Mouse (Mus musculus) midbrain, embryonic 11.5 days (tissue): Measurements from ENCODE around the gene Mpp4. TPM values are rescaled to one million over a fixed set of nuclear protein-coding genes. Genes with fewer than 3 reads are reported as not detected.

Source experiments
- ATAC-seq: fragments of 200-750 bp; cut with Nextera tagmentation; 2 replicates; pipeline ENCODE4 v1.8.0; 2017; ENCODE audit warnings: moderate TSS enrichment, moderate library complexity; ENCODE audit not compliant: low FRiP score
- DNase-seq: peaks from one replicate; pipeline ENCODE4 v3.0.0; 2015; ENCODE audit warnings: low spot score; ENCODE audit errors: missing footprints
- H3K27ac ChIP-seq: fragments of 300-500 bp; sonication (generic); 2 replicates; pipeline ENCODE4 v1.5.1; 2014; ENCODE audit warnings: low read depth, low read length
- H3K27me3 ChIP-seq: fragments of 300-500 bp; sonication (generic); 2 replicates; pipeline ENCODE4 v1.6.1; 2014; ENCODE audit warnings: mild to moderate bottlenecking, low read length, moderate library complexity, mixed read lengths; ENCODE audit not compliant: control insufficient read depth, insufficient read depth
- H3K36me3 ChIP-seq: fragments of 300-500 bp; sonication (generic); 2 replicates; pipeline ENCODE4 v1.6.1; 2014; ENCODE audit warnings: mild to moderate bottlenecking, low read length, moderate library complexity, mixed read lengths; ENCODE audit not compliant: control insufficient read depth, insufficient read depth
- H3K4me1 ChIP-seq: fragments of 300-500 bp; sonication (generic); 2 replicates; pipeline ENCODE4 v1.6.1; 2014; ENCODE audit warnings: low read length; ENCODE audit not compliant: control insufficient read depth, insufficient read depth
- H3K4me2 ChIP-seq: fragments of 300-500 bp; sonication (generic); 2 replicates; pipeline ENCODE4 v1.6.1; 2014; ENCODE audit warnings: mild to moderate bottlenecking, moderate library complexity
- H3K4me3 ChIP-seq: fragments of 300-500 bp; sonication (generic); 2 replicates; pipeline ENCODE4 v1.5.1; 2014; ENCODE audit warnings: low read depth, low read length
- H3K9ac ChIP-seq: fragments of 300-500 bp; sonication (generic); 2 replicates; pipeline ENCODE4 v1.6.1; 2014; ENCODE audit warnings: low read length
- H3K9me3 ChIP-seq: fragments of 300-500 bp; sonication (generic); 2 replicates; pipeline ENCODE4 v1.6.1; 2016; ENCODE audit warnings: low read length; ENCODE audit not compliant: control insufficient read depth
- WGBS: fragments of 180-500 bp; shearing (Covaris S2); extraction: QIAGEN DNeasy Blood & Tissue Kit; methylation state at CpG from one replicate; pipeline ENCODE4 v1.1.7; 2014; 5-methylcytosine and 5-hydroxymethylcytosine counted together
- polyA plus RNA-seq: library from polyadenylated mRNA; unstranded; fragments of >200 nt; fragmentation: Nextera tagmentation; extraction: Ambion mirVana; gene quantifications from 2 replicates; pipeline ENCODE4 v1.2.1, GENCODE M21; 2014

The Mpp4 gene
- polyA plus RNA-seq, 1 experiment from 2014 or later: 0.20 TPM

DNA sequence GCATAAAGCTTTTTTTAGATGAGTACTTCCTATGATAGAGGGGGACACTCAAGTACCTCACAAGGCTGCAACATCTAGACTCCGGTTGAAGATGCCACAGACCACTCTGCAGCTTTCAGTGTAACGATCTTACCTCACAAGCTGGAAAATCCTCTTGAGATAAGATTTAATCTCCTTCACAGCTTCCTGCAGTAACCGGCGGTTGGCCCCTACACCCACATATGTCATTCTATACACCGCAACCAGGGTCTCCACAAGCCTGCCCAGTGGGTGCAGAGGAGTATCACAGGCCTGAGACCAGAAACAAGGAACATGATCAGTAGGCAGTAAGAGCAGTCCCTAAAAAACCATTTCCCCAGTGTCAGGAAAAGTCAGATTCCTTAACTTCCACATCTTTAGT is 9.8 kb upstream of the Mpp4 start:
- no peak overlapping the region for H3K4me3 ChIP-seq
- DNase-seq: no peak
- no peaks in the 10 kb centered on the region for H3K4me1 ChIP-seq
- H3K36me3 ChIP-seq: 0 out of 2 replicates have a peak, but pooled peaks cover 2% of the 10 kb centered on the region
- no peak overlapping the region for H3K27ac ChIP-seq
- WGBS: 83% methylated on average over 5 of the region's 5 CpGs
- no peak for ATAC-seq
- H3K9ac ChIP-seq: no peak overlapping the region
- no peak overlapping the region for H3K4me2 ChIP-seq
- no peaks in the 10 kb centered on the region for H3K27me3 ChIP-seq
- no peaks in the 10 kb centered on the region for H3K9me3 ChIP-seq

DNA sequence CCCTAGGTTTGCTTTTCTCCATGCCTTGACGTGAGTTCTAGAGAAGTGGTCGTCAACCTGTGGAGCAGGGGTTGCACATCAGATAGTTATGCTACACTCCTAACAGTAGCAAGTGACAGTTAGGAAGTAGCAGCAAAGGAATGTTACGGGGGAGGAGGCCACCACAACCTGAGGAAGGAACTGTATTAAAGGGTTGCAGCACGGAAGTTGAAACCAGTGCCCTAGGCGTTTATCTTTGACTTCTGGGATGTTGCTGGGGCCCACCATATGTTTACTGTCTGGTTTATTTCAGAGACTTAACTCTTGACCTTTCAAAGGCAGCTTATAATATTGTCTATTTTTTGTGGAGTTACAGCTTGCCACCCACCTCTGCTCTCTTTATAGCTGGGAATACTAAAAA is 8.7 kb upstream of the Mpp4 start:
- no peak overlapping the region for H3K4me3 ChIP-seq
- H3K36me3 ChIP-seq: 0 out of 2 replicates have a peak, but pooled peaks cover 2% of the 10 kb centered on the region
- no peak overlapping the region for H3K4me2 ChIP-seq
- no peaks in the 10 kb centered on the region for H3K4me1 ChIP-seq
- H3K27me3 ChIP-seq: no peaks in the 10 kb centered on the region
- ATAC-seq (no peak), DNase-seq (no peak)
- H3K27ac ChIP-seq: no peak overlapping the region
- H3K9ac ChIP-seq: no peak overlapping the region
- no peaks in the 10 kb centered on the region for H3K9me3 ChIP-seq
- 85% methylated on average over 5 of the region's 5 CpGs for WGBS

DNA sequence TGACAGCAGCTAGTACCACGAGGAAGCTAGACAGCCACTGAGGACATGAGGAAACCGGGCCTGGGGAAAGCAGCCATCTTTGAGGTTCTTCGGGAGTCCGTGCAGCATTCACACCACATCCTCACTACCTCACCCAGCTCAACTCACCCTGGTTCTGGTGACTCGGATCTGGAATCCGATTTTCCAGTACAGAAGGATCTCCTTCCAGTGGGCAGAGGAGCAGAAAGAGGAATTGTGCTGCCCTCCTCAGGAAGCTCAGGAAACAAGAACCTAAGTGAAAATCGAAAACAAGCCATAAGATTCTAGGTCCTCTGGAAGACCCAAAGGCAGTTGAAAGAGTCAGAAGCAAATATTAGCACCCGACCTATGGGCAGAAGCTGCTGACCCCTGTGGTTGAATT is 7.1 kb upstream of the Mpp4 start:
- H3K4me1 ChIP-seq: no peaks in the 10 kb centered on the region
- H3K36me3 ChIP-seq: peaks cover 2% of the 10 kb centered on the region; the same call in 1 of the 2 replicates
- DNase-seq (no peak), ATAC-seq (no peak)
- H3K4me2 ChIP-seq: no peak overlapping the region
- WGBS: 76% methylated on average over 8 of the region's 8 CpGs
- no peaks in the 10 kb centered on the region for H3K9me3 ChIP-seq
- no peak overlapping the region for H3K9ac ChIP-seq
- no peak overlapping the region for H3K27ac ChIP-seq
- H3K27me3 ChIP-seq: no peaks in the 10 kb centered on the region
- no peak overlapping the region for H3K4me3 ChIP-seq

- no peak for DNase-seq
- Histone ChIP-seq H3K9ac (no peak overlapping the region), H3K9me3 (no peaks in the 10 kb centered on the region), H3K27me3 (no peaks in the 10 kb centered on the region), H3K4me1 (no peaks in the 10 kb centered on the region), H3K27ac (no peak overlapping the region), H3K4me2 (no peak overlapping the region), H3K4me3 (no peak overlapping the region), H3K36me3 (peaks cover 2% of the 10 kb centered on the region; the same call in 1 of the 2 replicates)
- no peak for ATAC-seq
- 90% methylated on average over 6 of the region's 6 CpGs for WGBS
These were observed 6.4 kb upstream of the Mpp4 start for GRCm38 (mm10) chr1:59169586-59169985.

DNA sequence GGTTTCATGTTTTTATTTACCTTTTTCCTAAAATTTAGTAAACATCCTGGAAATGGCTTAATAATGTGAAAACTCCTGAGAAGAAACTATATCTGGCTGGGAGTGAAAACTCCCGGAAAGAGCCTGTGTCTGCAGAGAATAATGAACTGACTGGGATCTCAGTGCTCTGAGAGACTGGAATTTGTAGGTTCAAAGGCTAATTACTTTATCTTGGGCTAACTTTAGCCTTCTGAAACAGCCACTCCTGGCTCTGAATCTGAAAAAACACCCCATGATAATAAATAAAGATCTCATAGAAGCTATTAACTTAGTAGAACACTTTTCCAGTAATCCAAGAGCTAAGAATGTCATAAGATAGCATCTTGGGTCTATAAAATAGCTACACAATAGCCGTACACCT is 5.4 kb upstream of the Mpp4 start:
- no peak overlapping the region for H3K9ac ChIP-seq
- no peaks in the 10 kb centered on the region for H3K27me3 ChIP-seq
- H3K27ac ChIP-seq: no peak overlapping the region
- H3K9me3 ChIP-seq: no peaks in the 10 kb centered on the region
- no peak overlapping the region for H3K4me2 ChIP-seq
- H3K4me1 ChIP-seq: peaks cover 4% of the 10 kb centered on the region; the same call in 1 of the 2 replicates
- H3K4me3 ChIP-seq: no peak overlapping the region
- peaks cover 2% of the 10 kb centered on the region; the same call in 1 of the 2 replicates for H3K36me3 ChIP-seq
- WGBS: 79% methylated on average over 2 of the region's 2 CpGs
- no peak for ATAC-seq
- DNase-seq: no peak

DNA sequence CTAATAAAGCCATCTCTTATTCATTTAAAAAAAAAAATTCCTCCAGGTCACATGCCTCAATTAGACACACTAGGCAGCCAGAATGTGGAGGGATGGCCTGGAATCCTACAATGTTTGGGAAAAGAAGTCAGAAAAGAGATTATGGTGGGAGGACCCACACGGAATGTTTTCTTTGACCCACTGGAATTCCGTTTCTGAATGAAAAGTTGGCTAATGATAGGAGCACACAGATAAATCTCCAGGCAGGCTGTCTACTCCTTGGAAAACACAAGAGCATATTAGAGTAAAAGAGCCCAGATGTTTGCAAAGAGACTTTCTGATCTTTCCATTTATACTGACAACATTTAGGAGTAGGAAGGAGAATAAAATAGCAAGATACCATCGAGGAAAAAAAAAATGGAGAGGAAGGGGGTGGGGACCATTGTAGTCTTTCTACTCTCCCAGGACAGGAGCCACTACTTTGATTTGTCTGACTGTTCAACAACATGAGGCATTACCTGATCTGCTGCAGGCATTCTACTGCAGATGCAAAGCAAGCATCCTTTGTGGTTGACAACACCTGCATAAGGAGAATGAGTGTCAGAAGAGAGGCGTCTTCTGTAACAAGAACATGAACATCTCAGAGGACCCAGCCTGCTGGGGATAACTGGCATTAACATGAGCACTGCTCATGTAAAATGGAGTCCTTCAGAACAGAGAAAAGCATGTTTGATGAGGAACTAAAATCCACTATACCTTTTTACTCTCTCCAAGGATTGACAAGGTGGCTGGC is 4.7 kb upstream of the Mpp4 start:
- peaks cover 2% of the 10 kb centered on the region; the same call in 1 of the 2 replicates for H3K36me3 ChIP-seq
- no peaks in the 10 kb centered on the region for H3K9me3 ChIP-seq
- no peak overlapping the region for H3K9ac ChIP-seq
- H3K27me3 ChIP-seq: no peaks in the 10 kb centered on the region
- no peak overlapping the region for H3K4me3 ChIP-seq
- ATAC-seq: no peak
- no peak for DNase-seq
- H3K4me2 ChIP-seq: no peak overlapping the region
- WGBS: 89% methylated on average over 4 of the region's 4 CpGs
- no peak overlapping the region for H3K27ac ChIP-seq
- peaks cover 4% of the 10 kb centered on the region for H3K4me1 ChIP-seq

GRCm38 (mm10) chr1:59166232-59166905 is 3.2 kb upstream of the Mpp4 start:
- DNase-seq: no peak
- Histone ChIP-seq H3K9ac (no peak overlapping the region), H3K27ac (no peak overlapping the region), H3K9me3 (no peaks in the 10 kb centered on the region), H3K4me2 (no peak overlapping the region), H3K4me1 (peaks cover 4% of the 10 kb centered on the region), H3K36me3 (peaks cover 2% of the 10 kb centered on the region; the same call in 1 of the 2 replicates), H3K4me3 (no peak overlapping the region), H3K27me3 (no peaks in the 10 kb centered on the region)
- no peak for ATAC-seq
- WGBS: 93% methylated on average over 9 of the region's 9 CpGs

GRCm38 (mm10) chr1:59163918-59164317 is 729 bp upstream of the Mpp4 start:
- peaks cover 4% of the 10 kb centered on the region for H3K4me1 ChIP-seq
- no peaks in the 10 kb centered on the region for H3K27me3 ChIP-seq
- ATAC-seq: no peak
- H3K9me3 ChIP-seq: no peaks in the 10 kb centered on the region
- no peak overlapping the region for H3K4me2 ChIP-seq
- H3K4me3 ChIP-seq: no peak overlapping the region
- DNase-seq: peak; percentile 84
- no peak overlapping the region for H3K9ac ChIP-seq
- no peak overlapping the region for H3K27ac ChIP-seq
- H3K36me3 ChIP-seq: no peaks in the 10 kb centered on the region; the same call in 1 of the 2 replicates
- WGBS: 17% methylated on average over 5 of the region's 5 CpGs

GRCm38 (mm10) chr1:59162309-59163024 is 722 bp downstream of the Mpp4 start:
- Histone ChIP-seq H3K4me1 (peaks cover 4% of the 10 kb centered on the region), H3K9ac (no peak overlapping the region), H3K36me3 (no peaks in the 10 kb centered on the region; the same call in 1 of the 2 replicates), H3K9me3 (no peaks in the 10 kb centered on the region), H3K27ac (no peak overlapping the region), H3K4me3 (no peak overlapping the region), H3K27me3 (no peaks in the 10 kb centered on the region), H3K4me2 (no peak overlapping the region)
- 32% methylated on average over 8 of the region's 8 CpGs for WGBS
- no peak for ATAC-seq
- peak; percentile 83 for DNase-seq
